Mouse (Mus musculus): Measurements from ENCODE around the gene Nxph4.

The Nxph4 gene

DNA sequence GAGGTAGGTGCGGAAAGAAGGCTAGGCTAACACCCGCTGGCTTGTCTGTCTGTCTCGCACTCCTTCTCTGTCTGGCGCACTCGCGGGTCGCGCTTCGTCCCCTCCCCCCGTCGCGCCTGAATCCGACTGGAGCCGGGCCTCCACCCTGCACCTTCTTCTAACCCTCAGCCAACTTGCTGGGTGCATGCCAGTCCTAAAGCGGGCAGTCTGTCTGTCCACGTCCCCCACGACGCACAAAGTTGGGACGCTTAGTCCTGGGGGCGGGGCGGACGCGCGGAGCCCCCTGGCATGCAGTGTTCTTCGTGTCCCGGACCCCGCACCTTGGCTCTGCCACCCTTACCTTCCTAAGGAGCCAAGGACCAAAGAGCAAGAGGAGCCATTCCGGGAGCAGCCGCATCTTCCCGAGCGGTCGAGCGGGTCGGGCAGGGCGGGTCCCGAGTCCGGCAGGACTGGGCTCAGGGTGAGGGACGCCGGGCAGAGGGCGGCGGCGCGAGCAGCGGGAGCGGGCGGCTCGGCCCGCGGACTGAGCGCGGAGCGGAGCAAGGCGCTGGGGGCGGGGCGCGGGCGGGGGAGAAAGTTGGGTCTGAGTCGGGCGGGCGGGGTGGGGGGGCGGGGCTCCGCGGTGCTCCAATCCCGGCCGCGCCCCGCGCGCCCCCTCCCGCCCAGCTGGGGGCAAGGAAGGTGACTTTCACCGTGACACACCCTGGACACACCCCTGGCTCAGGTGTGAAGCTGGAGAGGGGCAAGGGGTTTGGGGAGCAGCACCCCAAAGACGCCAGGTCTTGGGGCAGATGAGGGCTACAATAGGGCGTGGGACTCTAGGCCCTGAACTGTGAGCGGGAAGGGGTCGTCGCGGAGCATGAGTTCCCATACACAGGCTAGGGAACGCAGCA is at the start of gene Nxph4:
Nxph4 (minus strand) TSS at position 524 of the 893 bp plus-strand sequence.
- DNase-seq (ENCODE audit: low spot score): no peak

DNA sequence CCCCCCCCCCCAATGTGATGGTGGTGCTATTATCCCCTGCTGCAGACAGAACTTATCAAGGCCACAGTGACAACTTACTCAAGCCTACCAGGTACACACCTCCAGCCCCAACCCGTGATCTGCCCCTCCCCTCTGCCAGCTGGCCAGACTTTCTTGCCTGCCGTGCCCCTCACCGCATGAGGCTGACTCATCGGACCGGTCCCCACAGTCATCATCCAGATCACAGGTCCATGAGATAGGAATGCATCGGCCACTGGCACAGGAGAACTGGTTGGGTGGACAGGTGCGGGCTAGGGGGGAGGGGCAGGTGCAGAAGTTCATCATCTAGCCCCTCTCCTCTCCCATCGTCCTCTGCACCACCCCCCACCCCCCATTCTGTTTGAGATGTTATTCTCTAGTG is 49.3 kb upstream of the Nxph4 start:
- DNase-seq (ENCODE audit: low spot score): no peak

DNA sequence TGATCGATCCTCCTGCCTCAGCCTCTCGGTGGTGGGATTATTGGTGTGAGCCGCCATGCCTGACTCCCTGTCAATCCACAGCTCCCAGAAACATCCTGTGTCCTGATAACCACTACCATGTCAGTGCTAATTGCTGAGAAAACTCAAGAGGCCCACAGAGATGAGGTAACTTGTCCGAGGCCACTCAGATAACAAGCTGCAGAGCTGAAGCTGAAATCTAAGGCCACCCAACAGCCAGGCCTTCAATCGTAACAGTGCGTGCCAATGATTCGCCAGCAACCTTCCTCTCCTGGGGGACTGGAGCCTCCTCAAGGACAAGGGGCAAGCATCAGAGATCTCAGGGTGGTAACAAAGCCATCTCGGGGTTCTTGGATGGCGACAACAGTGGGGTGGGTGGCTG is 46.9 kb upstream of the Nxph4 start:
- no peak for DNase-seq (ENCODE audit: low spot score)

DNA sequence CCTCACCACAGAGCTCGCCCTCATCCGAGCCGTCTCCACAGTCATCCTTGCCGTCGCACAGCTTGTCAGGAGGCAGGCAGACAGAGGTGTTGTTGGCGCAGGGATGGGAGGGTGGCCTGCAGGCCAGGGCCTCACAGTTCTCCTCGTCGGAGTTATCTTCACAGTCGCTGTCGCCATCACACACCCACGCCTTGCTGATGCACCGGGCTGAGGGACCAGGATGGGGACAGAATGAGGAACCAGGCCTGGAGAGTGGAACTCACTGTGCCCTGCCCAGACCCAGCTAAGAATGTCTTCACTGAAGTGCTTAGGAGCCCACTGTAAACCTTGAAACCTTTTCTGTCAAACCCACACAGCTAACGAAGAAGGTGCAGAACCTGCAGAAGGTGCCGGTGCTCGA is 43.6 kb upstream of the Nxph4 start:
- no peak for DNase-seq (ENCODE audit: low spot score)

DNA sequence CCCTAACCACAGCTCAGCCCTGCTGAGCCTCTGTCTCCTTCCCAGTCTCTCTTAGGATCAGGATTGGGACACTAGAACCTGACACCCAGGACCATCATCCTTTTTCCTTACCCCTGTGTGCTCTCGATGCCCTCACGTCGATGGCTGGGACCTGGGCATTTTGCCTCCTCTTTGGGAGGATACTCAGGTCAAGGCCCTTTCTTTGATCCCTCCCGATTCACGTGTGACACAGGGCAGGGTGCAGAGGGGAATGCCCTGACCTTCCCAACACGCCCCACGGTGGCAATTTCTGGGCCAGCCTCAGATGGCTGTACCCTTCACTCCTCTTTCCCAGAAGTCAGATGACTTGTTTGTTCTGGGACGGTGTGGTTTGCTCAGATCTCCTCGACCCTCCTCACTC is 42.8 kb upstream of the Nxph4 start:
- DNase-seq (ENCODE audit: low spot score): no peak

DNA sequence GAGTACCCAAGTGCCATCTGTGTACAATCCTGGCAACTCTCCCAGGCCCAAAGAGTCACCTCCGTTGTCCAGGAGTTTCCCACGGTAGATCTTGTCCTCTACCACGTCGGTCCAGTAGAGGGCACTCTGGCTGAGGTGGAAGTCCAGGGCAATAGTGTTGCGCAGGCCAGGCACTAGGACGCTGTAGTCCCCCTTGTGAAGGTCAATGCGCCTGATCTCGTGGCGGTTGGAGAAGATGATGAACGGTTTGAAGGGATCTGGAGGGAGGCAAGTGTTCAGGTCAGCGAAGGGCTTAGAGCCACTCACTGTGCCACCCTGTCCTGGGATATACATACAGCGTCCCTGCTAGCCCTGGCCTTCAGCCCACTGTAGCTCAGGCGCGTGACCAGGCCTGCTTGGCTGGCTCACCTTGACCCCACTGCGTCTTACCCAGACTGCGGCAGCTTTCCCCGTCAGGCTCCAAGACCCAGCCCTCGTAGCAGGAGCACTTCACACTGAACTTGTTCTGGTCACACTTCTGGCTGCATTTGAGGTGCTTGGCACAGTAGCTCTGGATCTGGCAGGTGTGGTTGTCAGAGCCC is 42.1 kb upstream of the Nxph4 start:
- DNase-seq (ENCODE audit: low spot score): no peak

DNA sequence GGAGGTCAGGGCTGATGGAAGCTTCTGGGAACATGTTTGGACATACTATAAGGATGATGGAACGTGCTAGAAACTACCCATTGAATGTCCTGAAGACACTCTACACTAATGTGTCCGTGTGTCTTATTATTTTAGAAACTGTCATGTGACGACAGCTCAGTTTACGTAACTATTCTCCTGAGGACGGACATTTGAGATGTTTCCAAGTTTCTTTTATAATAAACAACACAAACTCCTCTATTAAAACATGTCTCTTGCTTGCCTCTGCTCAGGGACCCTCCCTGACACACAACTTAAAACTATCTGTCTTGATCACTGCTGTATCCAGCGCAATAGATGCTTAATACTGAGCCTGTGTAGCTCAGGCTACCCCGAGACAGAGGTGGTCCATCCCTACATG is 41.4 kb upstream of the Nxph4 start:
- DNase-seq (ENCODE audit: low spot score): no peak

DNA sequence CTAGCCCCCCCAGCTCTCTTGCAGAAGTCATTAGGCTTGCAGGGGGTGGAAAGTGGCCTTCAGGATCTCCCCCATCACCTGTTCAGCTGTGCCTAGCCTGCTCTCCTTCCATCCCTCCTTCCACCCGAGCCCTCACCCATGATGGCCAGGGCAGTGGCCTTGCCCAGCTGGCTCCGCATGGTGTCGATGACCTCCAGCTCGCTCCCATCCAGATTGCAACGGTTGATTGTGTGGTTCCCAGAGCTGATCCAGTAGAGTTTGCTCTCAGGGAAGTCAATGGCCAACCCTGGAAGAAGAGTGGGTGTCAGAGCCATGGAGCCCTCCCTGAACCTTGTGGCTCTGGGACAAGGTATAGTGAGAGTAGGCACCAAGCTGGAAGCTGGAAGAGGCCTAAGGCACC is 37.9 kb upstream of the Nxph4 start:
- DNase-seq (ENCODE audit: low spot score): no peak

DNA sequence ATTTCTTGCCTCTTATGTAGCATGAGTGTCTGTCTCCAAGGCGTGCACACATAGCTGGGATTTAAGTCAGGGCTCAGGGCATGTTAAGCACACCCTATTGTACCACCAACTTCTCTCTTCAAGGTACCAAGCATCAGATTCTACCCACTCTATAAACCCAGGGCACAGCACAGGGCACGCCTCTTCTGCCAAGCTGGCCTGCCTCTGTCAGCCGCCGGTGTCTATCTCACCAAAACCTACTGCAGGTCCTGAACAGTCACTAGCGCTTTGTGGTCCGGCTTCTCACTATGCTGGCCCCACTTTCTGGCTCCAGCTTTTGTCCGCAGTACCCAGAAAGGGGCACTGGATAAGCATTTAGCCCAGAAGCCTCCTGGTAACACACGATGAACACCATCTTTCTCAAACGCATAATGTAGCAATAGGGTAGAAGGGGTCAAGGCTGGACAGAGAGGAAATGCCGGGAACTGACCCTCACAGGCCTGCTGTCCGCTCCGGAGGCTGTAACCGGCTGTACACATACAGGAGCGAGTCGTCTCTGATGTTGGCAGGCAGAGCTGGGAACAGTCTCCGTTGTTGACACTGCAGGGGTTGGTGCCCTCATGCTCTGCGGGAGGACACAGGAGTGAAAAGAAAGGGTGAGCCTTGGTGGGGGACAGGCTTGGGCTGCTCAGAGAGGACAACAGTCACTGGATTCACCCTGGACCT is 36.7 kb upstream of the Nxph4 start:
- DNase-seq (ENCODE audit: low spot score): no peak

DNA sequence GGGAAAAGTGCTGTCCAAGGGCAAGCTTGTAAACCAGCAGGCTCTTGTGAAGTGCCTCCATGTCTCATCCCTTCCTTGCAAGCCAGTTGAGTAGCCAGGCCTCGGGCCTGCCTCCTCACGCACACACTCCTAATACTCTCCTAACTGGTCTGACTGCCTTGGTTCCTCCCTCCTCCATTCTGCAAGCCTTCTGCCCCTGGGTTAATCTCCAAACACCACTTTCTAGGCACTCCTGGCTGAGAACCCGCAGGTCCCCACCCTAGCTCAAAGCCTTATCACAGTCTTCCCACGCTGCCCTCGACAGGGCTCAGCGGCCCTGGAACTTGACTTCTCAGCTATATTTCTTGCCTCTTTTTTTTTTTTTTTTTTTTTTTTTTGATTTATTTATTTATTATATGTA is 36.0 kb upstream of the Nxph4 start:
- DNase-seq (ENCODE audit: low spot score): no peak

DNA sequence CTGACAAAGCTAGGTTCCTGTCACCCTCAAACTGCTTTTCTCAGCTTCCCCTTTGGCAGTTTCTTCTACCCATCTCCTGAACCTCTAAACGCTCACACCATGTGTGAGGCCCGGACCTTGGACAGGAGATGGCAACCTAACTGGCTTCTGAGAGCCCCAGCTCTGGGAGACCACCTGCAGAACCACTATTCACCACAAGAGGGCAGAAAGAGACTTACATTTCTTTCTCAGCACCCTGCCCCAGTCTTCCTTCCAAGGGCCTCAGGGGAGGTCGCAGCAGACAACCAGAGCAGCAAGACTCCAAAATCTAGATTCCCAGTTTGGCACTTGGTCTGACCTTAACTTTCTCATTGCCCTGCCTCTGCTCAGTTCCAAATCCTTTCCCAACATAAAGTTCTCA is 35.1 kb upstream of the Nxph4 start:
- peak; percentile 76 for DNase-seq (ENCODE audit: low spot score)

DNA sequence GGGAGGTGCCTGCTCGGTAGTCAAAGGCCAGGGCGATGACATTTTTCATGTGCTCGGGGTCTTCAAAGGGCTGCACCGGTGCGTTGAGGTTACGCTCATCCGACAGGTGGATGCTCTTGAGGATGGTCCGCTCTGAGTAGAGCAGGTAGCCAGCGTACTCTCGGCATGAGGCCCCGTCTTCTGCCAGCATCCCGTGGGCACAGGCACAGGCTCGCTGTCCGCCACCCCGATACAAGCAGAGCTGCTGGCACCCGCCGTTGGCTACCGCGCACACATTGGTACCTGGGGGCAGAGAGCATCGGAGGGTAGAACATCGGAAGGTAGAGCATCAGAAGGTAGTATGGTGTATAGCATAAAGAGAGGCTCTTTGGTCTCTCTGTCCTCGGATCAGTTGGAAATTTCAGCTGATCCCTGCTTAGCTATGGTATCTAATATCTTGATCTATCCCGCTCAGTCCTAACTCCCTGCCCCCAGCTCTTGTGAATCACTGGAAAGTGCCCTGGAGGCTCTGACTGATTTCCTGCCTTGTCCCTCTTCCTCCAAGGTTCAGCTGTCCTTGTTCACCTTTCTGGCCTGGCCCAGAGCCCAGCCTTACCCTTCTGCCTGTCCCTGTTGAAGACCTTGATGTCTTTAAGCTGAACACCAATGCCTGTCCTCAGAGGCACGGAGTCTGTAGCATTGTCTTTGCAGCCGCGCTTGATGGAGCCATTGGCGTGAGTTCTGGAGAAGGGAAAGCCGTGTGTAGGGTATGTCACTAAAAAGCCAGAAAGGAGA is 32.4 kb upstream of the Nxph4 start:
- no peak for DNase-seq (ENCODE audit: low spot score)

DNA sequence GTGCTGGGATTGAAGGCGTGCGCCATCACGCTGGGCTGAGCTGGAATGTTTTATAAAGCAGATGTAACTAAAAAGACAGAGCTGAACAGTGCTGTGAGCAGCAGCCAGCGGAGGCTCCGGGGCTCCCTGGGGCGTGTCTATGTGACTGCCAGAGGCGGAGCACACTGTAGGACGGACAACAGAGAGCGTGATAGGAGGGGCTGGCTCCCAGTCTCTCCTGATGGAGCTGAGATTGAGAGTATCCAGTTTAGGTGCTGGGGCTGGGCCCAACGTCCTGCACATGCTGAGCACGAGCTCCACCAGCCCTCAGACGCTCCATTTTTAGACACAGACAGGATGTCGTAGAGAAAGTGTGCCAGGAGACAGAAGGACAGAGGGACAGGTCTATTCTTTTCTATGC is 29.9 kb upstream of the Nxph4 start:
- no peak for DNase-seq (ENCODE audit: low spot score)

DNA sequence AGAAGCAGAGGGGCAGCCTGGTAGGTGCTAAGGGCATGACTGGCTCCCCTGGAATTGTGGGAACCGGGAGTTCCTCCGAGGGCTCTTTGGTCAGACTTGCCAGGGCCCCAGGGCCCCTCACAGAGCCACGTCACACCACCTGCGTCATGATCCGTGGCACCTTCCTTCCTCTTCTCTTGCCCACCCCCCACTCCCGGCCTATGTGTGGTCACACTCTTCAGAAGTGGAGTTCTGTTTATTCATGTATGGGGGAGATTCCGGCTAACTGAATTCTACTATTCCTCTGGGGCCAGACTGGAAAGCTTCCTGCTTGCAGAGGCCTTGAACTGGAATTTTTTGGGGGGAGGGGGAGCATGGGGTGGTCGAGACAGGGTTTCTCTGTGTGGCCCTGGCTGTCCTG is 29.5 kb upstream of the Nxph4 start:
- no peak for DNase-seq (ENCODE audit: low spot score)

DNA sequence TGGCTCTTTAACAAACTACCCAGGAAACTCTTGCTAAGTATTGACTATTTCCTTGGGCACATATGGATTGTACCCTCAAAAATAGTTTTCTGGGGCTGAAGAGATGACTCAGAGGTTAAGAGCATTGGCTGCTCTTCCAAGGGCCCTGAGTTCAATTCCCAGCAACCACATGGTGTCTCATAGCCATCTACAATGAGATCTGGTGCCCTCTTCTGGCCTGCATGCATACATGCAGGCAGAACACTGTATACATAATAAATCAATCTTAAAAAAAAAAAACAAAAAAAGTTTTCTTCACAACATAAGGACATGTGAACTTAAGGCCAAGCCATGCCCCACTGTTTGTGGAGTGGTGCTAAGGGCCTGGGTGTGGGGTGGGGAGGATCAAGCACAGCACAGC is 26.8 kb upstream of the Nxph4 start:
- DNase-seq (ENCODE audit: low spot score): no peak

DNA sequence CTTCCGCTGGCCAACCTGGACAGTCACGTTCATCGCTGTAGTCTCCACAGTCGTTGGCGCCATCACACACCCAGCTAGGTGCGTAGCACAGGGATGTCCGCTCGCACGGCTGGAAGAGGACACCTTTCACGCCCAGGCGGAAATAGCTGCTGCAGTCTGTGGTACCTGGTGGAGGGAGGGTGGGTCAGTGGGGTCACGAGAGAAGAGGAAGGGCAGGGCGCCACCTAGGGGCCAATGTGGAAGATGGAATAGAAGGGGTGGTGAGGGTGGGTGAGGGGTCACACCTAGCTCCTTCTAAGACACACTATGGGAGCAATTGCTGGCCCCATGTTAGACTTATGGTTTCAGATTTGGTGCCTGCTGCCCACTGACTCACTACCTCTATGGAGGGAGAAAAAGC is 23.0 kb upstream of the Nxph4 start:
- no peak for DNase-seq (ENCODE audit: low spot score)

DNA sequence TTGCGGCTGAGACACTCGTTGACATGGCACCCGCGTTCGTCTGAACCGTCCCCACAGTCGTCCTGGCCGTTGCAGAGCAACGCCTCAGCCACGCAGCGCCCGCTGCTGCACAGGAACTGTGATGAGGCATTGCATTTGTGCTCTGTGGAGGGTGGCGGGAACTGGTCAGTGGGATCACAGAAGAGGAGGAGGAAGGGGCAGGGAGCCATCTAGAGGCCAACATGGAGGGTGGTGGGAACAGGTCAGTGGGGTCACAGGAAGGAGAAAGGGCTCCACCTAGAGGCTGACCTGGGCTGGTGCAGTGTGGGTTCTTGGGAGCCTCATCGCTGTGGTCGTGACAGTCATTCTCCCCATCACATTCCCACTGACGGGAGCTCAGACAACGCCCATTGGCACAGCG is 21.3 kb upstream of the Nxph4 start:
- no peak for DNase-seq (ENCODE audit: low spot score)

DNA sequence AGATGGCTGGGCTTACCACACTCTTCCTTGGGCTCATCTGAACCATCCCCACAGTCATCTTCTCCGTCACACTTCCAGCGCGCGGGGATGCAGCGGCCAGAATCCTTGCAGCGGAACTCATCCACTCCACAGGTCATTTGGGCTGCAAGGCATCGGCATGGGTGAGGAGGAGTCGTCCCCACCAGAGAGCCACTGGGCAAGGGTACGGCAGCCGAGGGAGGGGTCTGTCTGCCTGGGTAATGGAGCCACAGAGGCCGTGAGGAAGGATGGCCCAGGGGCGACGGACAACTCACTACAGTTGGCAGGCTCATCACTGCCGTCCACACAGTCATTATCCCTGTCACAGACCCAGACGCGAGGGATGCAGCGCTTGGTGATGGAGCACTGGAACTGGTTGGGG is 15.5 kb upstream of the Nxph4 start:
- no peak for DNase-seq (ENCODE audit: low spot score)

DNA sequence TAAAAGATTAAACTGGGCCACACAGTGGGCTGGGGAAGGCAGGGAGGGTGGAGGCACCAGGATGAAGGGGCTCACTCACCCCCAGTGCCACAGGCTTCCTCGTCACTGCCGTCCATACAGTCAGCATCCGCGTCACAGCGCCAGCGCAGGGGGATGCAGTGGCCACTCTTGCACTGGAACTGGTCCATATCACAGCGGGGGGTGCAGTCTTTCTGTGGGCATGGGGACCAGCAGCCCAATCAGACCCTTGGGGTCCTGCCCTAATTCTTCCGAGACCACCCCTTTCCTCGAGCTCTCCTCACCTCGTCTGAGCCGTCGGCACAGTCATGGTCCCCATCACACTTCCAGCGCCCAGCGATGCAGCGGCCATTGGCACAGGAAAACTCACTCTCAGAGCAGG is 13.9 kb upstream of the Nxph4 start:
- no peak for DNase-seq (ENCODE audit: low spot score)

DNA sequence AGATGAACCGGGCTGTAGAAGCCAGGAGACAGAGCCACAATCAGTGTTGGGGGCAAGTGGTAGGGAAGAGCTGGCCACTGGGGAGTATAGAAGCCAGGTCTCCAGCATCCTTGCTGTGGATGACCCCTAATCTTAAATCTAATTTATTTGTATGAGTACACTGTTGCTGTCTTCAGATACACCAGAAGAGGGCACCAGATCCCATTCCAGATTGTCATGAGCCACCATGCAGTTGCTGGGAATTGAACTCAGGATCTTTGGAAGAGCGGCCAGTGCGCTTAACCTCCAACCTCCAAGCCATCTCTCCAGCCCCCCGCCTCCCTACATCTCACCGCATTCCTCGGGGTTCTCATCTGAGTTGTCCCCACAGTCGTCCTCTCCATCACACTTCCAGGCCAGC is 12.1 kb upstream of the Nxph4 start:
- DNase-seq (ENCODE audit: low spot score): no peak

DNA sequence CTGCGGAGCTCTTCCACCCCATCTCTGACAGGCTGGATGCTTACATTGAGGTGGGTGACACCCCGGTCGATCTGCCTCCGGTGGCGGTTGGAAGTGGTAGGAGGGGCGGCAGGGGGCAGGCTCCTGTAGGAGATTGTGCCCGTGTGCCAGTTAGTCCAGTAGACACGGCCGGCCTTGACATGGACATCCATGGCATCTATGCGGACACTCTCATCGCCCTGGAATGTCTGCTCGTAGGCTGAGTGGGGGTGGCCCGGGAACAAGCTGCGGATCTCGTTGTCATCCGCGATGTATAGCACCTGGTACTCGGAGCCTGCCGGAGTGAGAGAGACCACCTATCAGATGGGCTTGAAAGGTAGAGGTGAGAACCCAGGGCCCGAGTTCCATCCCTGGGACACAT is 10.0 kb upstream of the Nxph4 start:
- no peak for DNase-seq (ENCODE audit: low spot score)

DNA sequence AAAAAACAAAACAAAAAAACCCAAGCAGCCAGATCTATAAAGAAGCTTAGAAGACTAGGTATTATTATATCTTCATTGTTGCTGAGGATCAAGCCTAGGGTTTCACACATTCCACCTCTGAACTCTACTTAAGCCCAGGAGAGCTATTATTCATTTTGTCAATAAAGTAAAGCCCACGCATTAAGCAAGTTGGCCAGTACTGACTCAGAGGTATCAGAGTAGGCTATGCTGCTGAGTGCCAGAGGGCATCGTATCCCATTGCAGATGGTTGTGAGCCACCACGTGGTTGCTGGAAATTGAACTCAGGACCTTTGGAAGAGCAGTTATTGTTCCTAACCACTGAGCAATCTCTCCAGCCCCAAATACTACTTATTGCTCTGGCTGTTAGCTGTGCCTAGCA is 9.6 kb upstream of the Nxph4 start:
- no peak for DNase-seq (ENCODE audit: low spot score)

DNA sequence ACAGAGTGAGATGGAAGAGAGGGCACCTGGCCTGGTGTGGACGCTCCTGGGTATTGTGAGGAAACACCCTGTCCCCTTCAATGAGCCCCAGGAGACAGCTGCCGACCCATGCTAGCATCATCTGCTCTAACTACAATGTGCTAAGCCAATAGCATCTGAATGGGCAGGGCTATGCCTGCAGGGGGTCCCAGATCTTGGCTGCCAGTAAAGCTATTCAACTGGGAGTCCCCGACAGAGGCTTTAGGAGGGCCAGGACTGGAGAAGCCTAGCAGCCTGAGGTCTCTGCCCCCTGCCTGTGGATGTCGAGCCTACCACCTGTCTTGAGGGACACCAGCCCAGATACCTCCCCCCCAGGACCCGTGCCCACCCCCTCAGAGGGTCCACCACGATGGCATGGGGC is 8.4 kb upstream of the Nxph4 start:
- DNase-seq (ENCODE audit: low spot score): no peak

Measured in testis, postnatal 14 days (tissue).